In the genomic region with DNA sequence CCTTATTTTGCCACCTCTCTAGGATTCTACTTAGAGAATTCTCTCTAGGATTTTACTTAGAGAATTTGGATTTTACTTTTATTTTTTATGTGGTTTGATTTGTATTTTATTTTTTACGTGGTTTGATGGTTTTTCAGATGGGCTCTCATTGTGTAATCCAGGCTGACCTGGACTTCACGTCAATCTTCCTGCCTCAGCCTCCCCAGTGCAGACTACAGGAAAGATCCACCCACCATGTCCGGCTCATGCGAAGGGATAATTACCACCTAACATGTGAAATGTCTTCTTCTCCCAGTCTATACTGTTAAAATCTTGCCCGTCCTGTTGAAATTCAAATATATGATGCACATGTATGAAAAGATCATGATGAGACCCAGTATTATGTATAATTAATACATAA, we compare ENCODE assay signal across 8 mouse cellular contexts. TPM values are rescaled to one million over a fixed set of nuclear protein-coding genes. Genes with fewer than 3 reads are reported as not detected.
DNase-seq lines count a peak whose midpoint lies in the region; ATAC-seq and TF ChIP-seq lines count a peak whose summit lies in the region.

No protein-coding gene starts in this region.

- peaks cover 5% of the 10 kb centered on the region; the same call in 1 of the 2 replicates for H3K9me3 ChIP-seq in heart, embryonic 11.5 days (replicated peaks; ENCODE audit: control insufficient read depth, low read length)
- H3K9me3 ChIP-seq in ES-E14 (ENCODE audit: control insufficient read depth, insufficient read depth, low read depth, low read length): no peaks in the 10 kb centered on the region
- H3K9me3 ChIP-seq in hindbrain, embryonic 12.5 days (replicated peaks): peaks cover 4% of the 10 kb centered on the region; the same call in 1 of the 2 replicates
- H3K9me3 ChIP-seq in midbrain, embryonic 11.5 days (ENCODE audit: control insufficient read depth, low read length): no peaks in the 10 kb centered on the region; the same call in 1 of the 2 replicates

- 85% methylated on average over 5 of the region's 5 CpGs for WGBS in heart, embryonic 11.5 days (ENCODE audit: insufficient replicate concordance)
- 82% methylated on average over 5 of the region's 5 CpGs for WGBS in hindbrain, embryonic 12.5 days
- WGBS in midbrain, embryonic 11.5 days: 83% methylated on average over 5 of the region's 5 CpGs

- H3K4me2 ChIP-seq in heart, embryonic 11.5 days: peak overlapping the region; percentile 79
- peak overlapping the region; percentile 76 for H3K4me2 ChIP-seq in hindbrain, embryonic 12.5 days (replicated peaks)
- H3K4me2 ChIP-seq in midbrain, embryonic 11.5 days: peak overlapping the region; percentile 67

- no peak for DNase-seq in heart, adult 18-20 months
- DNase-seq in ES-E14 (ENCODE audit: low read depth, low spot score): no peak
- DNase-seq in midbrain, embryonic 11.5 days (ENCODE audit: low spot score, missing footprints): peak; percentile 8
- no peak for DNase-seq in right cerebral cortex, postnatal 14 days
- DNase-seq in left cerebral cortex, adult 11 months (ENCODE audit: low spot score): no peak
- DNase-seq in thymus, postnatal 0 days (ENCODE audit: low spot score): no peak

- H3K27me3 ChIP-seq in heart, embryonic 11.5 days (ENCODE audit: control insufficient read depth, insufficient read depth, low read length): no peaks in the 10 kb centered on the region
- H3K27me3 ChIP-seq in hindbrain, embryonic 12.5 days: no peaks in the 10 kb centered on the region
- no peaks in the 10 kb centered on the region for H3K27me3 ChIP-seq in midbrain, embryonic 11.5 days (ENCODE audit: control insufficient read depth, insufficient read depth, low read length)

- H3K27ac ChIP-seq in heart, embryonic 11.5 days (ENCODE audit: low read depth, low read length): no peak overlapping the region
- no peak overlapping the region for H3K27ac ChIP-seq in ES-E14 (ENCODE audit: insufficient read depth, low read depth, low read length, poor library complexity, severe bottlenecking)
- H3K27ac ChIP-seq in hindbrain, embryonic 12.5 days: no peak overlapping the region
- no peak overlapping the region for H3K27ac ChIP-seq in midbrain, embryonic 11.5 days (ENCODE audit: low read depth, low read length)

- peaks cover 11% of the 10 kb centered on the region; the same call in 1 of the 2 replicates for H3K36me3 ChIP-seq in heart, embryonic 11.5 days (ENCODE audit: control insufficient read depth, insufficient read depth, low read length)
- no peaks in the 10 kb centered on the region; the same call in 1 of the 2 replicates for H3K36me3 ChIP-seq in ES-E14 (ENCODE audit: control insufficient read depth, insufficient read depth, low read length, poor library complexity, severe bottlenecking)
- H3K36me3 ChIP-seq in hindbrain, embryonic 12.5 days: peaks cover 11% of the 10 kb centered on the region; the same call in 1 of the 2 replicates
- no peaks in the 10 kb centered on the region for H3K36me3 ChIP-seq in midbrain, embryonic 11.5 days (ENCODE audit: control insufficient read depth, insufficient read depth, low read length)

- no peak overlapping the region for H3K9ac ChIP-seq in heart, embryonic 11.5 days (ENCODE audit: low read depth, low read length)
- no peak overlapping the region for H3K9ac ChIP-seq in ES-E14 (ENCODE audit: insufficient read depth, low read depth, low read length, poor library complexity, severe bottlenecking)
- no peak overlapping the region; the same call in 1 of the 2 replicates for H3K9ac ChIP-seq in hindbrain, embryonic 12.5 days
- H3K9ac ChIP-seq in midbrain, embryonic 11.5 days (ENCODE audit: low read length): no peak overlapping the region

- H3K4me1 ChIP-seq in heart, embryonic 11.5 days (ENCODE audit: control insufficient read depth, insufficient read depth, low read length): peaks cover 8% of the 10 kb centered on the region; the same call in 1 of the 2 replicates
- peaks cover 7 to 12% of the 10 kb centered on the region in 2 experiments for H3K4me1 ChIP-seq in ES-E14 (ENCODE audit: control insufficient read depth in 2 of 2, insufficient read depth in 2 of 2, low read length in 2 of 2, poor library complexity in 1 of 2)
- peaks cover 10% of the 10 kb centered on the region for H3K4me1 ChIP-seq in hindbrain, embryonic 12.5 days
- H3K4me1 ChIP-seq in midbrain, embryonic 11.5 days (ENCODE audit: control insufficient read depth, insufficient read depth, low read length): peaks cover 4% of the 10 kb centered on the region; the same call in 1 of the 2 replicates

- H3K4me3 ChIP-seq in heart, embryonic 11.5 days (ENCODE audit: low read depth, low read length): peak overlapping the region; percentile 100
- H3K4me3 ChIP-seq in ES-E14 (ENCODE audit: insufficient read depth in 1 of 2, low read depth in 1 of 2, low read length in 2 of 2, poor library complexity in 1 of 2, severe bottlenecking in 1 of 2): peak overlapping the region; percentile 79 to 97
- H3K4me3 ChIP-seq in hindbrain, embryonic 12.5 days: peak overlapping the region; percentile 96
- peak overlapping the region; percentile 75; the same call in 1 of the 2 replicates for H3K4me3 ChIP-seq in midbrain, embryonic 11.5 days (ENCODE audit: low read depth, low read length)

- ATAC-seq in heart, embryonic 11.5 days (replicated peaks; ENCODE audit: insufficient number of reproducible peaks, low FRiP score, low TSS enrichment): no peak
- ATAC-seq in hindbrain, embryonic 12.5 days (ENCODE audit: low FRiP score): no peak
- no peak for ATAC-seq in midbrain, embryonic 11.5 days (ENCODE audit: low FRiP score)

- in situ Hi-C loops in ES-E14 (cut with MboI; ENCODE audit: low sequenced_read_pairs in 2 of 2, unreplicated experiment in 2 of 2): loop anchor here in 1 of 2 experiments (10.0 kb wide), 1 partner anchor 290 kb away; no protein-coding TSS in a partner anchor

TF ChIP-seq in ES-E14, 5 proteins besides CTCF, POLR2A, EP300 and RAD21:
- TF ChIP-seq ZC3H11A (IDR thresholded peaks at IDR 0.05; ENCODE audit: borderline replicate concordance, low read depth, low read length) (no peak), CHD2 (IDR thresholded peaks at IDR 0.05; ENCODE audit: low read depth, low read length) (no peak), MAFK (IDR thresholded peaks at IDR 0.05; ENCODE audit: insufficient read depth, low read depth, low read length) (no peak), HCFC1 (IDR thresholded peaks at IDR 0.05; ENCODE audit: borderline replicate concordance, insufficient read depth, low read length) (no peak), ZNF384 (IDR thresholded peaks at IDR 0.05; ENCODE audit: low read depth, low read length) (no peak)

RNA-seq across cellular contexts. Expression of a gene that starts 2.2 kb away (rescaled TPM):
- polyA plus RNA-seq in heart, embryonic 11.5 days (2014; fragmentation: Nextera tagmentation; extraction: Ambion mirVana): 56.7 and 66.0 TPM in 2 replicates
- 100 to 1,000 TPM in 1 of 2 experiments, 10 to 100 TPM in 1; 95.8 to 122 TPM for total RNA-seq in heart, adult 18-20 months (2021)
- total RNA-seq in ES-E14 (2012; rRNA removed): 36.5 and 39.5 TPM in 2 replicates
- 27.8 and 29.1 TPM in 2 replicates for polyA plus RNA-seq in hindbrain, embryonic 12.5 days (2016; fragmentation: Nextera tagmentation; extraction: Ambion mirVana)
- polyA plus RNA-seq in midbrain, embryonic 11.5 days (2014; fragmentation: Nextera tagmentation; extraction: Ambion mirVana): 22.6 and 22.7 TPM in 2 replicates
- polyA plus RNA-seq in thymus, postnatal 0 days (2015; fragmentation: Nextera tagmentation; extraction: Ambion mirVana): 6.9 and 8.7 TPM in 2 replicates
